Comparison of ENCODE assay signal across 13 mouse cellular contexts in genomic region chr4:95700366-95700765, GRCm38 (mm10).
"Had no signal": no experiment of that assay in that cellular context is flagged by ENCODE, and none has a peak within 500 bp of the region (broad histone marks: within the 10 kb centered on the region; RNA-seq: fewer than 3 reads in every experiment).

No protein-coding gene starts in this region.

- ATAC-seq: midbrain, embryonic 13.5 days; midbrain, embryonic 15.5 days had no signal

- H3K36me3 ChIP-seq: midbrain, embryonic 13.5 days; midbrain, embryonic 15.5 days; neural tube, embryonic 12.5 days; stomach, embryonic 15.5 days had no signal

- H3K27ac ChIP-seq: midbrain, embryonic 13.5 days; midbrain, embryonic 15.5 days; neural tube, embryonic 12.5 days; stomach, embryonic 15.5 days; stomach, postnatal 0 days had no signal

- H3K4me2 ChIP-seq: lung, embryonic 14.5 days; midbrain, embryonic 13.5 days; midbrain, embryonic 15.5 days; neural tube, embryonic 12.5 days; stomach, embryonic 15.5 days had no signal

- H3K27me3 ChIP-seq: midbrain, embryonic 13.5 days; midbrain, embryonic 15.5 days; neural tube, embryonic 12.5 days; stomach, embryonic 15.5 days had no signal

- DNase-seq: lung, adult 18-20 months; lung, embryonic 14.5 days; lung, postnatal 10 days; lung, postnatal 4 days; right cerebral cortex, postnatal 14 days; thymus, adult 2 months; thymus, postnatal 25 days; thymus, postnatal 4 days had no signal

- H3K9me3 ChIP-seq: midbrain, embryonic 13.5 days; midbrain, embryonic 15.5 days; neural tube, embryonic 12.5 days; stomach, embryonic 15.5 days had no signal

- H3K4me3 ChIP-seq: midbrain, embryonic 13.5 days; midbrain, embryonic 15.5 days; neural tube, embryonic 12.5 days; stomach, embryonic 15.5 days had no signal

- H3K4me1 ChIP-seq: midbrain, embryonic 13.5 days; midbrain, embryonic 15.5 days; neural tube, embryonic 12.5 days; stomach, embryonic 15.5 days had no signal

- H3K9ac ChIP-seq: lung, embryonic 14.5 days; midbrain, embryonic 13.5 days; midbrain, embryonic 15.5 days; neural tube, embryonic 12.5 days; stomach, embryonic 15.5 days had no signal
